Mouse (Mus musculus) lung, adult 2 months (tissue): Measurements from ENCODE around the gene Tbx5.

Experiments used
- CTCF ChIP-seq: fragments of 200-500 bp; IDR thresholded peaks from 2 replicates; pipeline ENCODE4 v1.5.1; 2011; ENCODE audit warnings: mild to moderate bottlenecking, low read length, control low read depth; ENCODE audit not compliant: insufficient read depth
- POLR2A ChIP-seq: fragments of 200-500 bp; IDR thresholded peaks from 2 replicates; pipeline ENCODE4 v1.6.1; 2011; ENCODE audit warnings: low read depth, mild to moderate bottlenecking, control low read depth, low read length, borderline replicate concordance; ENCODE audit errors: extremely low read depth

GRCm38 (mm10) chr5:119798261-119798660 is 34.2 kb upstream of the Tbx5 start:
- TF ChIP-seq CTCF (no peak), POLR2A (no peak)
